Mouse (Mus musculus) CH12.LX (cell line): ENCODE results near the gene 2310007B03Rik. TPM values are rescaled to one million over a fixed set of nuclear protein-coding genes. Genes with fewer than 3 reads are reported as not detected.

ENCODE experiments used
- DNase-seq: peaks from one replicate; pipeline ENCODE4 v3.0.0-alpha.2; 2013; ENCODE audit errors: extremely low read depth
- H3K27ac ChIP-seq: 2 replicates; pipeline ENCODE4 v1.5.1; 2012; ENCODE audit warnings: low read depth, mild to moderate bottlenecking, control low read depth, moderate library complexity; ENCODE audit not compliant: insufficient read depth
- H3K27me3 ChIP-seq: replicated peaks from 2 replicates; pipeline ENCODE3; 2012; ENCODE audit warnings: inconsistent platforms
- H3K36me3 ChIP-seq, 2 experiments: replicated peaks in 1 of 2; 2 replicates each; pipeline versions ENCODE3 to v1.6.1; 2012; ENCODE audit warnings: inconsistent platforms in 1 of 2, low read length in 1 of 2, mild to moderate bottlenecking in 1 of 2, mixed read lengths in 1 of 2, moderate library complexity in 1 of 2; ENCODE audit not compliant: control insufficient read depth in 1 of 2, insufficient read depth in 1 of 2
- H3K4me1 ChIP-seq, 2 experiments: 2 replicates each; pipeline ENCODE4 v1.6.1; 2012; ENCODE audit warnings: inconsistent platforms in 1 of 2, moderate library complexity in 1 of 2; ENCODE audit not compliant: insufficient read depth in 2 of 2, control insufficient read depth in 1 of 2
- H3K4me2 ChIP-seq: 2 replicates; pipeline ENCODE4 v1.6.1; 2012; ENCODE audit warnings: low read depth, mild to moderate bottlenecking, control low read depth; ENCODE audit not compliant: poor library complexity, insufficient read depth, severe bottlenecking
- H3K4me3 ChIP-seq, 3 experiments: fragments of 150-350 bp in 1 of 3; sonication (generic) in 1 of 3; replicated peaks in 1 of 3; 2 replicates each; pipeline versions ENCODE3 to v1.5.1; 2011 to 2012; ENCODE audit warnings: low read depth in 2 of 3, low read length in 2 of 3, mild to moderate bottlenecking in 2 of 3, moderate library complexity in 2 of 3, control low read depth in 1 of 3, improper control_type of control experiment in 1 of 3, inconsistent platforms in 1 of 3, mixed read lengths in 1 of 3; ENCODE audit not compliant: poor library complexity in 1 of 3
- H3K79me2 ChIP-seq: replicated peaks from 2 replicates; pipeline ENCODE4 v1.6.1; 2012; ENCODE audit warnings: mild to moderate bottlenecking, moderate library complexity; ENCODE audit not compliant: control insufficient read depth, poor library complexity, insufficient read depth, severe bottlenecking; ENCODE audit errors: extremely low read depth
- H3K9ac ChIP-seq: 2 replicates; pipeline ENCODE4 v1.6.1; 2012; ENCODE audit warnings: low read depth, mild to moderate bottlenecking, control low read depth, moderate library complexity; ENCODE audit not compliant: insufficient read depth
- H3K9me3 ChIP-seq: replicated peaks from 2 replicates; pipeline ENCODE3; 2012; ENCODE audit warnings: low read length, inconsistent platforms, mixed read lengths
- BHLHE40 ChIP-seq: IDR thresholded peaks from 2 replicates; pipeline ENCODE4 v1.6.1; 2011; ENCODE audit warnings: mild to moderate bottlenecking, low read depth, low read length, improper control_type of control experiment
- CHD2 ChIP-seq: IDR thresholded peaks from 2 replicates; pipeline ENCODE4 v1.6.1; 2011; ENCODE audit warnings: low read length, improper control_type of control experiment
- ELF1 ChIP-seq: IDR thresholded peaks from 2 replicates; pipeline ENCODE4 v1.6.1; 2014; ENCODE audit warnings: low read depth, mild to moderate bottlenecking, inconsistent platforms, low read length, improper control_type of control experiment
- ETS1 ChIP-seq: conservative IDR thresholded peaks from 2 replicates; pipeline ENCODE4 v1.6.1; 2012; ENCODE audit warnings: low read depth, mild to moderate bottlenecking, inconsistent platforms, low read length, improper control_type of control experiment, moderate library complexity
- HCFC1 ChIP-seq: IDR thresholded peaks from 2 replicates; pipeline ENCODE4 v1.6.1; 2012; ENCODE audit warnings: low read depth, mild to moderate bottlenecking, inconsistent platforms, low read length, improper control_type of control experiment
- IRF4 ChIP-seq: IDR thresholded peaks from 2 replicates; pipeline ENCODE4 v1.6.1; 2014; ENCODE audit warnings: low read depth, mild to moderate bottlenecking, inconsistent platforms, low read length, improper control_type of control experiment
- JUND ChIP-seq: conservative IDR thresholded peaks from 2 replicates; pipeline ENCODE4 v1.6.1; 2011; ENCODE audit warnings: low read depth, low read length, improper control_type of control experiment
- MAZ ChIP-seq: IDR thresholded peaks from 2 replicates; pipeline ENCODE4 v1.6.1; 2012; ENCODE audit warnings: low read depth, mild to moderate bottlenecking, inconsistent platforms, low read length, improper control_type of control experiment, moderate library complexity
- PAX5 ChIP-seq: IDR thresholded peaks from 2 replicates; pipeline ENCODE4 v1.6.1; 2012; ENCODE audit warnings: low read length, inconsistent platforms, mixed read lengths
- POLR2A ChIP-seq: IDR thresholded peaks from 2 replicates; pipeline ENCODE4 v1.6.1; 2011; ENCODE audit warnings: low read depth, mild to moderate bottlenecking, improper control_type of control experiment, low read length
- RAD21 ChIP-seq: IDR thresholded peaks from 2 replicates; pipeline ENCODE4 v1.6.1; 2011; ENCODE audit warnings: low read depth, mild to moderate bottlenecking, low read length, improper control_type of control experiment, moderate library complexity
- RCOR1 ChIP-seq: conservative IDR thresholded peaks from 2 replicates; pipeline ENCODE4 v1.6.1; 2012; ENCODE audit warnings: low read depth, mild to moderate bottlenecking, inconsistent platforms, low read length, improper control_type of control experiment
- SMC3 ChIP-seq: IDR thresholded peaks from 2 replicates; pipeline ENCODE4 v1.6.1; 2011; ENCODE audit warnings: low read depth, low read length, improper control_type of control experiment
- USF1 ChIP-seq: IDR thresholded peaks from 2 replicates; pipeline ENCODE4 v1.6.1; 2014; ENCODE audit warnings: low read depth, mild to moderate bottlenecking, inconsistent platforms, low read length, improper control_type of control experiment
- USF2 ChIP-seq: conservative IDR thresholded peaks from 2 replicates; pipeline ENCODE4 v1.6.1; 2011; ENCODE audit warnings: low read depth, low read length, improper control_type of control experiment
- ZKSCAN1 ChIP-seq: IDR thresholded peaks from 2 replicates; pipeline ENCODE4 v1.6.1; 2012; ENCODE audit warnings: low read depth, inconsistent platforms, low read length, improper control_type of control experiment, borderline replicate concordance
- ZNF384 ChIP-seq: IDR thresholded peaks from 2 replicates; pipeline ENCODE4 v1.6.1; 2012; ENCODE audit warnings: low read depth, low read length, improper control_type of control experiment, inconsistent platforms
- dilution Hi-C: fragments of 300-500 bp; cut with MboI; formaldehyde crosslinking; loops from 2 replicates; pipeline ENCODE4 v1.14.3; 2020; ENCODE audit warnings: low sequenced_read_pairs; ENCODE audit not compliant: extremely low pct_unique_long_range_greater_than_20kb, extremely low pct_ligation_motif_present
- in situ Hi-C: fragments of 300-500 bp; cut with MboI; formaldehyde crosslinking; loops from 3 replicates; pipeline ENCODE4 v1.14.3; 2019; ENCODE audit warnings: low sequenced_read_pairs, low pct_ligation_motif_present, low pct_unique_long_range_greater_than_20kb, mixed read lengths
- polyA plus RNA-seq: library from polyadenylated mRNA; unstranded; fragments of >175 nt; gene quantifications from 2 replicates; pipeline ENCODE4 v1.2.1, GENCODE M21; 2012; ENCODE audit warnings: low read depth; ENCODE audit not compliant: insufficient read length
- total RNA-seq, 2 experiments: library from RNA; depleted of rRNA; stranded (reverse); fragments of 300-350 nt in 1 of 2; fragments of >200 nt in 1 of 2; gene quantifications; 2 replicates each; pipeline ENCODE4 v1.2.3; 2012 to 2014

Gene 2310007B03Rik
- total and polyA plus RNA-seq, 3 experiments, result 0.08 TPM; not detected in 2

- no peak for DNase-seq
- Histone ChIP-seq H3K36me3 (no peaks in the 10 kb centered on the region), H3K27ac (no peak overlapping the region), H3K79me2 (no peaks in the 10 kb centered on the region), H3K4me1 (peaks cover 0 to 6% of the 10 kb centered on the region in 2 experiments; a peak in 1 of 4 replicates), H3K27me3 (peaks cover 98% of the 10 kb centered on the region), H3K9ac (no peak overlapping the region), H3K9me3 (no peaks in the 10 kb centered on the region), H3K4me3 (no peak overlapping the region), H3K4me2 (no peak overlapping the region)
- in situ Hi-C loops, result no loop called here
- dilution Hi-C loops, result no loop called here
- TF ChIP-seq USF1 (peak; percentile 61), IRF4 (no peak), ETS1 (no peak), RCOR1 (no peak), ELF1 (no peak), PAX5 (no peak), USF2 (peak; percentile 53), POLR2A (no peak), ZNF384 (no peak), BHLHE40 (peak; percentile 63)
These were observed 4.7 kb upstream of the 2310007B03Rik start for GRCm38 (mm10) chr1:93165447-93165846.

GRCm38 (mm10) chr1:93162588-93162987, 1.8 kb upstream of the 2310007B03Rik start:
- no peak overlapping the region for H3K27ac ChIP-seq
- TF ChIP-seq IRF4 (no peak), POLR2A (no peak), ETS1 (no peak), BHLHE40 (no peak), JUND (no peak), CHD2 (no peak), MAZ (no peak), ZKSCAN1 (no peak), SMC3 (no peak), USF2 (no peak), RAD21 (no peak), ZNF384 (no peak), HCFC1 (no peak)
- H3K27me3 ChIP-seq, result peaks cover 95% of the 10 kb centered on the region
- no peaks in the 10 kb centered on the region for H3K79me2 ChIP-seq
- dilution Hi-C loops, result no loop called here
- in situ Hi-C loops, result no loop called here
- H3K9ac ChIP-seq, result no peak overlapping the region
- H3K9me3 ChIP-seq, result no peaks in the 10 kb centered on the region
- peaks cover 0 to 6% of the 10 kb centered on the region in 2 experiments; a peak in 1 of 4 replicates for H3K4me1 ChIP-seq
- no peak overlapping the region for H3K4me2 ChIP-seq
- no peaks in the 10 kb centered on the region for H3K36me3 ChIP-seq
- no peak for DNase-seq
- H3K4me3 ChIP-seq, result no peak overlapping the region
